Mouse (Mus musculus) liver, postnatal 0 days (tissue): ENCODE measurements around the gene Got1. TPM values are rescaled to one million over a fixed set of nuclear protein-coding genes. Genes with fewer than 3 reads are reported as not detected.

Source experiments
- ATAC-seq: fragments of 200-750 bp; cut with Nextera tagmentation; 2 replicates; pipeline ENCODE4 v1.8.0; 2017; ENCODE audit warnings: mild to moderate bottlenecking, moderate library complexity
- DNase-seq: peaks from one replicate; pipeline ENCODE4 v3.0.0-alpha.2; 2016
- H3K27ac ChIP-seq: fragments of 300-500 bp; sonication (generic); 2 replicates; pipeline ENCODE4 v1.5.1; 2014; ENCODE audit warnings: antibody characterized with exemption, moderate library complexity, mild to moderate bottlenecking, low read depth
- H3K27me3 ChIP-seq: fragments of 300-500 bp; sonication (generic); 2 replicates; pipeline ENCODE4 v1.6.1; 2014; ENCODE audit warnings: low read length, control low read depth, mixed read lengths; ENCODE audit not compliant: insufficient read depth
- H3K36me3 ChIP-seq: fragments of 300-500 bp; sonication (generic); replicated peaks from 2 replicates; pipeline ENCODE4 v1.6.1; 2014; ENCODE audit warnings: mild to moderate bottlenecking, control low read depth, low read length, moderate library complexity, mixed read lengths; ENCODE audit not compliant: insufficient read depth
- H3K4me1 ChIP-seq: fragments of 300-500 bp; sonication (generic); 2 replicates; pipeline ENCODE4 v1.6.1; 2014; ENCODE audit warnings: antibody characterized with exemption, mild to moderate bottlenecking, control low read depth; ENCODE audit not compliant: insufficient read depth
- H3K4me2 ChIP-seq: fragments of 300-500 bp; sonication (generic); 2 replicates; pipeline ENCODE4 v1.6.1; 2014; ENCODE audit warnings: low read depth, mild to moderate bottlenecking, low read length, moderate library complexity, mixed read lengths
- H3K4me3 ChIP-seq: fragments of 300-500 bp; sonication (generic); 2 replicates; pipeline ENCODE4 v1.5.1; 2014; ENCODE audit warnings: low read depth, low read length
- H3K9ac ChIP-seq: fragments of 300-500 bp; sonication (generic); replicated peaks from 2 replicates; pipeline ENCODE4 v1.6.1; 2014; ENCODE audit warnings: mild to moderate bottlenecking, moderate library complexity
- H3K9me3 ChIP-seq: fragments of 300-500 bp; sonication (generic); 2 replicates; pipeline ENCODE4 v1.6.1; 2016; ENCODE audit warnings: mild to moderate bottlenecking, control low read depth, low read length, mixed read lengths
- CTCF ChIP-seq: sonication (generic); IDR thresholded peaks from 2 replicates; pipeline ENCODE4 v1.5.1; 2016; ENCODE audit warnings: antibody characterized with exemption, low read depth
- EP300 ChIP-seq: IDR thresholded peaks from 2 replicates; pipeline ENCODE4 v1.6.1; 2016; ENCODE audit warnings: antibody characterized with exemption, low read depth, mild to moderate bottlenecking
- WGBS: fragments of 180-500 bp; shearing (Covaris S2); extraction: QIAGEN DNeasy Blood & Tissue Kit; methylation state at CpG from one replicate; pipeline ENCODE4 v1.1.7; 2014; ENCODE audit not compliant: insufficient replicate concordance; 5-methylcytosine and 5-hydroxymethylcytosine counted together
- polyA plus RNA-seq: library from polyadenylated mRNA; unstranded; fragments of >200 nt; fragmentation: Nextera tagmentation; extraction: Ambion mirVana; gene quantifications from 2 replicates; pipeline ENCODE4 v1.2.1, GENCODE M21; 2015

The Got1 gene
- polyA plus RNA-seq, 1 experiment from 2014 or later: 127 TPM

DNA sequence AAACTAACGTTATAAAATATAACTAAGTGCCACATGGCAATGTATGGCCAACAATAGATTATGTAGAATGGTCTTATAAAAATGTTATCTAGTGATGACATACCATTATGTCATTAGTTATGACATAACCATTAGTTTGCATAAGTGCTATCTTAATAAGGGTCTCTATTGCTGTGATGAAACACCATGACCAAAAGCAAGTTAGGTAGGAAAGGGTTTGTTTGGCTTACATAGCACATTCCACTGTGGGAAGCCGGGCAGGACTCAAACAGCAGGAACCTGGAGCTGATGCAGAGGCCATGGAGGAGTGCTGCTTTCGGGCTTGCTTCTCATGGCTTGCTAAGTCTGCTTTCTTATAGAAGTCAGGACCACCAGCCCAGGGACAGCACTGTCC, 60.1 kb downstream of the Got1 start:
- Histone ChIP-seq H3K4me2 (no peak overlapping the region), H3K36me3 (no peaks in the 10 kb centered on the region), H3K27ac (peak overlapping the region; percentile 31; the same call in 1 of the 2 replicates), H3K4me3 (no peak overlapping the region), H3K9ac (no peak overlapping the region), H3K27me3 (no peaks in the 10 kb centered on the region), H3K9me3 (no peaks in the 10 kb centered on the region), H3K4me1 (no peaks in the 10 kb centered on the region)
- no peak for DNase-seq
- WGBS: 64% methylated on average over 3 of the region's 3 CpGs
- TF ChIP-seq EP300 (no peak), CTCF (no peak)
- ATAC-seq: peak; percentile 82

DNA sequence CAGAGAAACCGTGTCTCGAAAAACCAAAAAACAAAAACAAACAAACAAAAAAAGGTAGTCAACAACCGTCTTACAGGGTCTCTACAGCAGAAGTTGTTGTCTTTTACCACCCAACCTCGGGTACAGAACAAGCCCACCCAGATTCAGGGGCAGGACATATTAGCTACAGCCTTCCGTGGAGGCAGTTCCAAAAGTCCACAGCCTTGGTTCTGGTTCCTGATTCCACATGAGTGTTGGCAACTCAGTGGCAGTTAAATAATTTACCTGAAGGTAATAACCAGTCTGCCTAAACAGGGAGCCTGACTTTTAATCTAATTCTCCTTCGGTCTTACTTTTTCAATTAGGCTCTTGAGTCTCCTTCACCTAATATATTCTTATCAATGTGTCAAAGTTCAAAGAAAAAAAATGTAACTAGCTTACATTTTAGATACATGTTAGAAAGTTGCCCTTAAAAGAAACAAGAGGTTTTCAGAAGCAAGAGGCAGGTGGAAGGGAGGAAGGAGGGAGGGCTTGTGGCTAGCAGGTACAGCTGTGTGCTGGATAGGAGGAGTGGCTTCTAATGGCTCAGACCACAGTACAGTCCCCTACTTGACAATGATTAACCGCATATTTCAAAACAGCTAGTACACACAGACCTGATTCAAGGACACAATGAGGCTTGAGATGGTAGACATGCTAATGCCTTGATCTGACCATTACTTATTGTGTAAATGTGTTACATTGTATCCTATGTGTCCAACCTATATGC, 60.7 kb downstream of the Got1 start:
- 72% methylated on average over 7 of the region's 7 CpGs for WGBS
- no peaks in the 10 kb centered on the region for H3K36me3 ChIP-seq
- no peak for DNase-seq
- H3K9ac ChIP-seq: no peak overlapping the region
- no peaks in the 10 kb centered on the region for H3K27me3 ChIP-seq
- no peak for TF ChIP-seq EP300
- no peak for TF ChIP-seq CTCF
- no peaks in the 10 kb centered on the region for H3K9me3 ChIP-seq
- ATAC-seq: peak; percentile 99
- H3K27ac ChIP-seq: peak overlapping the region; percentile 76
- no peaks in the 10 kb centered on the region for H3K4me1 ChIP-seq
- H3K4me3 ChIP-seq: no peak overlapping the region
- no peak overlapping the region; the same call in 1 of the 2 replicates for H3K4me2 ChIP-seq

DNA sequence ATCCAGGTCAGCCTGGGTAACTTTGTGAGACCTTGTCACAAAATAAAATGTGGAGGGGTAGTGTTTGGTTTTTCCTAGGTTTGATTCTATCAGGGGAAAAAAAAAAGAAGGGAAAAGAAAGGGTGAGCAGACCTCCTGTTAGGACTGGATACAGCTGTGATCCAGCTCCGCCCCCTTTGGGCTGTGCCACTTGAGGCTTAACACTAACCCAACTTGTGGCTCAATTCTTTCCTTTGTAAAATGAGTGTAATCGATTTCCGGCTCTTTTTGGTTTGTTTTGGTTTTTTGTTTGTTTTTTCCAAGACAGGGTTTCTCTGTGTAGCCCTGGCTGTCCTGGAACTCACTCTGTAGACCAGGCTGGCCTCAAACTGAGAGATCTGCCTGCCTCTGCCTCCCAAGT, 62.3 kb downstream of the Got1 start:
- no peak overlapping the region for H3K27ac ChIP-seq
- WGBS: 81% methylated on average over 3 of the region's 3 CpGs
- no peak overlapping the region for H3K9ac ChIP-seq
- TF ChIP-seq EP300 (no peak), CTCF (no peak)
- no peaks in the 10 kb centered on the region for H3K4me1 ChIP-seq
- H3K4me2 ChIP-seq: no peak overlapping the region
- H3K36me3 ChIP-seq: no peaks in the 10 kb centered on the region
- no peak for ATAC-seq
- no peak overlapping the region for H3K4me3 ChIP-seq
- no peaks in the 10 kb centered on the region for H3K27me3 ChIP-seq
- DNase-seq: no peak
- H3K9me3 ChIP-seq: no peaks in the 10 kb centered on the region

DNA sequence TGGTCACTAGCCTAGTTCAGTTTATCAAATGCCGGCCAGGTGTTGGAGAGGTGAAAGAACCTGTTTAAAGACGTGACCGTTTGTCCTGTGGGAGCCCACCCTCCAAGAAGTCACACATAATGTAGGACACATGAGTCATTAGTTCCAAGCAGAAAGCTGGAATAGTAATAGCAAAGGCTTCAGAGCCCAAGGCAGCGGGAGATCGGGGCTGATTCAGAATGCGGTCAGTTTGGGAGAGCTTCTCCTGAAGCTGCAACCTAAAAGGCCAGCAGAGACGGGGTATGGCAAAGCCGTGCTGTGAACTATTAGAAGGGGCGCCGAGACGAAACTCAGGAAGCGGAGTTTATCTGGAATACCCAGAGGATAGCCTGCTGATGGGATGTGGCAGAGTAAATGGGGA, 63.9 kb downstream of the Got1 start:
- Histone ChIP-seq H3K4me2 (no peak overlapping the region), H3K9ac (no peak overlapping the region), H3K36me3 (no peaks in the 10 kb centered on the region), H3K27ac (no peak overlapping the region), H3K4me1 (no peaks in the 10 kb centered on the region), H3K27me3 (no peaks in the 10 kb centered on the region), H3K9me3 (no peaks in the 10 kb centered on the region), H3K4me3 (no peak overlapping the region)
- no peak for DNase-seq
- no peak for ATAC-seq
- TF ChIP-seq CTCF: no peak
- 80% methylated on average over 12 of the region's 12 CpGs for WGBS

DNA sequence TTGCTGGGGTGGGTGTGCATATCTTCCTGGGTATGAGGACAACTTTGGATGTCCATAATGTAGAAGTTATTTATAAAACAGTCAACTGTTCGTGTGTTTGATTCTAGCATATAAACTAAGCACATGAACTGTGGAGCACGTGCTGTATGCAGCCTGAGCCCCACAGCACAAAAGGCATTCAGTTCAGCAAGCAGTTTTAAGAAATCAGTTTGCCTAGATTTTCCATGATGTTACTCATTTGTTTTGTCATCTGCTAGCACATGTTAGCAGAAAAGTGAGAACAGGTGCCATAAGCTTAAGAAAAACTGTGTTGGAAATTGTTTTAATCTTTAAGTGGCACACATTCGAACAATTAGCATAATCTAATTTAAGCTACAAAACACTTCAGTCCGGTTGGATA, 64.5 kb downstream of the Got1 start:
- no peak overlapping the region for H3K4me2 ChIP-seq
- no peak overlapping the region for H3K9ac ChIP-seq
- TF ChIP-seq EP300 (no peak), CTCF (no peak)
- no peak overlapping the region for H3K4me3 ChIP-seq
- no peaks in the 10 kb centered on the region for H3K27me3 ChIP-seq
- H3K27ac ChIP-seq: no peak overlapping the region
- whole genome bisulfite sequencing: 68% methylated on average over 4 of the region's 4 CpGs
- DNase-seq (no peak), ATAC-seq (no peak)
- H3K36me3 ChIP-seq: no peaks in the 10 kb centered on the region
- no peaks in the 10 kb centered on the region for H3K4me1 ChIP-seq
- no peaks in the 10 kb centered on the region for H3K9me3 ChIP-seq

DNA sequence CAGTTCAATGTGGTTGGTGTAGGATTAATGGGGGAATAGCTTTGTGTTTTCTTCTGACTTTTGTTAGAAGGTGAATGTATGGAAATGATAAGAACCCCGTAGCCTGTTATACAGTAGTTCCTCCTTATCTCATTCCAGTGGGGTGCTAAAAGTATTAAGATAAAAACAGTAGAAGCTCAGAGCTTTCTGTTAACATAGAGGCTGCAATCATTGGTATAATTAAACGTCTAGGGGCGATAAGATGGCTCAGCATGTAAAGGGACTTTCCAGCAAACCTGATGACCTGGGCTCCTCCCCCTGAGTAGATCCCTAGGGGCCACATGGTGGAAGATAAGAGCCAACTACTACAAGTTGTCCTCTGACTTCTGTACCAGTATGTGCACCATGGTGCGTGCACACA, 71.4 kb downstream of the Got1 start:
- no peaks in the 10 kb centered on the region for H3K27me3 ChIP-seq
- DNase-seq (no peak), ATAC-seq (peak; percentile 85)
- no peaks in the 10 kb centered on the region for H3K36me3 ChIP-seq
- no peak overlapping the region for H3K27ac ChIP-seq
- 48% methylated on average over 4 of the region's 4 CpGs for WGBS
- no peak overlapping the region for H3K4me2 ChIP-seq
- no peak overlapping the region for H3K9ac ChIP-seq
- H3K9me3 ChIP-seq: no peaks in the 10 kb centered on the region
- H3K4me3 ChIP-seq: no peak overlapping the region
- no peaks in the 10 kb centered on the region for H3K4me1 ChIP-seq
- peak; percentile 90 for TF ChIP-seq EP300
- no peak for TF ChIP-seq CTCF
